Mouse (Mus musculus) brain, embryonic 14.5 days (tissue): ENCODE measurements around the gene Lxn.

ENCODE experiments used
- CTCF ChIP-seq: fragments of 200-500 bp; IDR thresholded peaks from 2 replicates; pipeline ENCODE4 v1.5.1; 2012; ENCODE audit warnings: inconsistent platforms, mild to moderate bottlenecking, moderate library complexity, borderline replicate concordance; ENCODE audit not compliant: insufficient read depth, insufficient read length; ENCODE audit errors: extremely low read depth
- POLR2A ChIP-seq: fragments of 200-500 bp; IDR thresholded peaks from 2 replicates; pipeline ENCODE4 v1.6.1; 2012; ENCODE audit warnings: mild to moderate bottlenecking, inconsistent platforms, borderline replicate concordance; ENCODE audit not compliant: poor library complexity, insufficient read depth, insufficient read length, severe bottlenecking; ENCODE audit errors: extremely low read depth

DNA sequence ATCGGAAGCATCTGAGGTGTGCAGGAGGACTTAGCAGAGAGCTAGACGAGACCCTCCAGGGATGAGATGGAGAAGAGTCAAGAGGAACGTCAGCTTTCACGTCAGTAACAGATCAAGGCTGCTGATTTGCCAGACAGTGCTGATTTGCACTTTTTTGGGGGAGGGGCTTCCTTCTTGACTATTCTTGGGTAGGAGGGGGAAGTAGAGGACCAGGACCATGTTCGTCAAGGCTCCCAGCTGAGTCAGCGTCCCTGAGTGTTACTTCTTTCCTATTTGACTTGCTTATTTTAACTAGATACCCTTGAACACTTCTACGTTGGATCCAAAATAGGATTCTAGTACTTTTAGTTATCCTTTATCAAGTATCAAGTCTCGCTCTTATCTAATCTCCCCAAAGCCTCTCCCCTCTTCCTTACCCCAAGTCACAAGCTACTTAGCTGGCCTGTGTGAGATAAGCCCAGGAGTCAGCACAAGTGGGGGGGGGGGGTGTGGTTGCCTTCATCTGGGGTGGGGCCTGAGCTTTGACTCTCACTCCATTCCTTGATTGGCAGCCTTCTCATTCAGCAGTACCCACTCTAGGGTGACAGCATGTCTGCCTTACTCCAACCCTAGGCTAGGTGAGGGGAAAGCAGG lies 35.2 kb upstream of the Lxn start:
- TF ChIP-seq POLR2A (no peak), CTCF (no peak)
